In the genomic region with DNA sequence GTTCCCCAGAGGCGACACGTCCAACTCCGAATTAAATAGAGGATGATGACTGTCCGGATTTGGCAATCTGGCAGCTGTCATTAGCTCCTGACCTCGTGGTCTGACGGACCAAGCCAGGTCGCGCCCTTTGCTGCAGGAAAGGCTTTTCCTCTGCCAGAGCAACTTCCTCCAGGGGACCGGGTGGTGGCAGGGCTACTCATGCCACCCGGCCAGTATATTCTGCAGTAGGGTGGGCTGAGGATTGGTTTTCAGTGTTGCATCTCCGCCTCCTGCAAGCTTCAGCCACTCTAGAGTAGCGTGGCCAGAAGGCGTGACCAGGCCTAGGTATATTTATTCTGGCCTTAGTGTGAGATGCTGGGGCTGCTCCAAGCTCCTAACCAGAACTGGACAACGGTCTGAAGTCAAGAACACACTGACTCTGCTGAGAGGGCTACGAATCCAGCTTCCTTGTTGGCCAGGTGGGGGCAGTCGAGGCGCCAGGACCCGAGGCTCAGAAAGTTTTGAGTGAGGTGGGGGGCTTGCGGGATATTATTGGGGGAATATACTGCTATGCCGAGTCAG, we compare ENCODE assay signal across 8 mouse cellular contexts. TPM values are rescaled to one million over a fixed set of nuclear protein-coding genes. Genes with fewer than 3 reads are reported as not detected.
DNase-seq lines count a peak whose midpoint lies in the region; ATAC-seq and TF ChIP-seq lines count a peak whose summit lies in the region.

No protein-coding gene starts in this region.

- peaks cover 8% of the 10 kb centered on the region; the same call in 1 of the 2 replicates for H3K4me1 ChIP-seq in embryonic facial prominence, embryonic 11.5 days (ENCODE audit: control insufficient read depth, insufficient read depth, low read length)
- H3K4me1 ChIP-seq in heart, embryonic 14.5 days (ENCODE audit: control insufficient read depth in 2 of 2, insufficient read depth in 2 of 2, low read length in 2 of 2) = peaks cover 31 to 58% of the 10 kb centered on the region in 2 experiments
- 0 out of 2 replicates have a peak, but pooled peaks cover 4% of the 10 kb centered on the region for H3K4me1 ChIP-seq in spleen, adult 2 months (ENCODE audit: control insufficient read depth, insufficient read depth, insufficient read length)

- no peaks in the 10 kb centered on the region for H3K27me3 ChIP-seq in embryonic facial prominence, embryonic 11.5 days (ENCODE audit: control insufficient read depth, insufficient read depth, low read length)
- no peaks in the 10 kb centered on the region for H3K27me3 ChIP-seq in heart, embryonic 14.5 days (ENCODE audit: control insufficient read depth, insufficient read depth, low read length)
- H3K27me3 ChIP-seq in spleen, adult 2 months (ENCODE audit: control insufficient read depth, insufficient read depth, low read length) = no peaks in the 10 kb centered on the region

- TF ChIP-seq POLR2A in spleen, adult 2 months (IDR thresholded peaks at IDR 0.05; ENCODE audit: low read depth, low read length) = no peak

- DNase-seq in CD4-positive helper T cell, adult 2 months (ENCODE audit: low read depth, low spot score) = peak; percentile 44
- DNase-seq in adrenal gland, adult 18-20 months (ENCODE audit: low spot score in 2 of 2) = peak; percentile 24 to 50
- peak; percentile 67 for DNase-seq in embryonic facial prominence, embryonic 11.5 days (ENCODE audit: low spot score)
- DNase-seq in kidney, postnatal 10 days = peak; percentile 62
- peak; percentile 8 to 39 for DNase-seq in spleen, adult 2 months (ENCODE audit: low read depth in 1 of 2, low spot score in 2 of 2)

- no peaks in the 10 kb centered on the region for H3K9me3 ChIP-seq in embryonic facial prominence, embryonic 11.5 days (replicated peaks; ENCODE audit: control insufficient read depth, low read length)
- no peaks in the 10 kb centered on the region for H3K9me3 ChIP-seq in heart, embryonic 14.5 days (ENCODE audit: control insufficient read depth, low read length)

- peak; percentile 7; the same call in 1 of the 2 replicates for ATAC-seq in embryonic facial prominence, embryonic 11.5 days (replicated peaks; ENCODE audit: insufficient number of reproducible peaks, low FRiP score, low TSS enrichment, low read depth)
- no peak for ATAC-seq in heart, embryonic 14.5 days (ENCODE audit: insufficient number of reproducible peaks, insufficient read depth, low FRiP score, low read depth)
- ATAC-seq in megakaryocyte, adult 5-6 weeks (ENCODE audit: poor library complexity, severe bottlenecking) = peak; percentile 54
- no peak for ATAC-seq in activated CD4-positive, CD25-positive, alpha-beta regulatory T cell, adult 4 months

- no peak overlapping the region for H3K9ac ChIP-seq in embryonic facial prominence, embryonic 11.5 days (replicated peaks; ENCODE audit: low read length)
- no peak overlapping the region; the same call in 1 of the 2 replicates for H3K9ac ChIP-seq in heart, embryonic 14.5 days (ENCODE audit: low read length)

- TF ChIP-seq CTCF in spleen, adult 2 months (IDR thresholded peaks at IDR 0.05; ENCODE audit: extremely low read depth, insufficient read depth, insufficient read length, insufficient replicate concordance) = peak; percentile 49; the same call in 1 of the 2 replicates

- WGBS in embryonic facial prominence, embryonic 11.5 days = 13% methylated on average over 20 of the region's 20 CpGs
- WGBS in heart, embryonic 14.5 days = 26% methylated on average over 20 of the region's 20 CpGs
- 18% methylated on average over 20 of the region's 20 CpGs for WGBS in spleen, adult 2 months

- H3K4me3 ChIP-seq in embryonic facial prominence, embryonic 11.5 days (ENCODE audit: low read depth, low read length) = peak overlapping the region; percentile 1; the same call in 1 of the 2 replicates
- H3K4me3 ChIP-seq in heart, embryonic 14.5 days (ENCODE audit: control insufficient read depth in 1 of 2, insufficient read depth in 1 of 2, low read depth in 1 of 2, low read length in 2 of 2) = peak overlapping the region; percentile 86 to 88; a peak in 3 of 4 replicates
- H3K4me3 ChIP-seq in spleen, adult 2 months (ENCODE audit: extremely low read depth, insufficient read depth, insufficient read length) = 0 out of 2 replicates have a peak overlapping the region, but pooled peaks have one; percentile 9

- H3K27ac ChIP-seq in embryonic facial prominence, embryonic 11.5 days (replicated peaks; ENCODE audit: low read depth, low read length) = no peak overlapping the region
- H3K27ac ChIP-seq in heart, embryonic 14.5 days (replicated peaks in 1 of 2; ENCODE audit: control insufficient read depth in 1 of 2, insufficient read depth in 1 of 2, low read depth in 2 of 2, low read length in 2 of 2) = peak overlapping the region in 1 of 2 experiments; percentile 92; a peak in 1 of 4 replicates
- no peak overlapping the region for H3K27ac ChIP-seq in spleen, adult 2 months (ENCODE audit: insufficient read depth, low read length)

- no peaks in the 10 kb centered on the region for H3K36me3 ChIP-seq in embryonic facial prominence, embryonic 11.5 days (replicated peaks; ENCODE audit: control insufficient read depth, insufficient read depth, low read depth, low read length)
- H3K36me3 ChIP-seq in heart, embryonic 14.5 days (ENCODE audit: control insufficient read depth, insufficient read depth, low read length) = peaks cover 4% of the 10 kb centered on the region; the same call in 1 of the 2 replicates
- H3K36me3 ChIP-seq in spleen, adult 2 months (ENCODE audit: control insufficient read depth, insufficient read depth, low read length) = no peaks in the 10 kb centered on the region

- H3K4me2 ChIP-seq in embryonic facial prominence, embryonic 11.5 days (ENCODE audit: low read depth, low read length) = peak overlapping the region; percentile 23; the same call in 1 of the 2 replicates
- H3K4me2 ChIP-seq in heart, embryonic 14.5 days (ENCODE audit: low read length) = peak overlapping the region; percentile 77

RNA-seq across cellular contexts. Expression of gene Cemip2, which starts 0.9 kb away (rescaled TPM):
- total RNA-seq in adrenal gland, adult 18-20 months (2021) = 10 to 100 TPM; 12.7 to 15.6 TPM
- 51.6 and 52.2 TPM in 2 replicates for polyA plus RNA-seq in embryonic facial prominence, embryonic 11.5 days (2014; fragmentation: Nextera tagmentation; extraction: Ambion mirVana)
- polyA plus RNA-seq in heart, embryonic 14.5 days (2014; fragmentation: Nextera tagmentation; extraction: Ambion mirVana) = 57.1 and 57.5 TPM in 2 replicates
- total RNA-seq in megakaryocyte, adult 5-6 weeks (2015) = 8.1 and 9.0 TPM in 2 replicates
- 16.0 and 19.3 TPM in 2 replicates for total RNA-seq in megakaryocyte, adult 5-6 weeks (2017)
- polyA plus RNA-seq in spleen, adult 2 months (2012; rRNA removed) = 2.5 TPM in 2 replicates
- polyA plus RNA-seq in activated CD4-positive, CD25-positive, alpha-beta regulatory T cell, adult 4 months (2017; shearing (Covaris generic)) = 1 to 10 TPM; 6.3 to 7.2 TPM

Comparison
In these comparisons a context has a peak if more than half of its experiments do, and no peak if none do; other contexts are left out.
1. ATAC-seq: peak in embryonic facial prominence, embryonic 11.5 days (single experiment) and megakaryocyte, adult 5-6 weeks (single experiment); none in heart, embryonic 14.5 days (single experiment) and activated CD4-positive, CD25-positive, alpha-beta regulatory T cell, adult 4 months (single experiment).
2. H3K4me3 ChIP-seq: peak in every context shown above with its lines; median percentile 87 in heart, embryonic 14.5 days; 9 in spleen, adult 2 months; 1 in embryonic facial prominence, embryonic 11.5 days.
3. Peak in every context shown above with its lines, with median percentiles within 50 percentile points of each other: DNase-seq.